Mouse (Mus musculus) brain, embryonic 14.5 days (tissue): ENCODE measurements at regions not wholly inside any gene's neighbourhood (a gene's known extent, or its start where the extent isn't known, plus 50 kb on each side); places are given as distances from the start of the nearest gene placed in this dataset.
A peak's percentile ranks its signal among the peaks of the same experiment; 100 is the strongest.

Experiments
- DNase-seq: peaks from one replicate; pipeline ENCODE4 v3.0.0-alpha.2; 2011; ENCODE audit warnings: low read depth
- CTCF ChIP-seq: fragments of 200-500 bp; IDR thresholded peaks from 2 replicates; pipeline ENCODE4 v1.5.1; 2012; ENCODE audit warnings: inconsistent platforms, mild to moderate bottlenecking, moderate library complexity, borderline replicate concordance; ENCODE audit not compliant: insufficient read depth, insufficient read length; ENCODE audit errors: extremely low read depth
- POLR2A ChIP-seq: fragments of 200-500 bp; IDR thresholded peaks from 2 replicates; pipeline ENCODE4 v1.6.1; 2012; ENCODE audit warnings: mild to moderate bottlenecking, inconsistent platforms, borderline replicate concordance; ENCODE audit not compliant: poor library complexity, insufficient read depth, insufficient read length, severe bottlenecking; ENCODE audit errors: extremely low read depth

DNA sequence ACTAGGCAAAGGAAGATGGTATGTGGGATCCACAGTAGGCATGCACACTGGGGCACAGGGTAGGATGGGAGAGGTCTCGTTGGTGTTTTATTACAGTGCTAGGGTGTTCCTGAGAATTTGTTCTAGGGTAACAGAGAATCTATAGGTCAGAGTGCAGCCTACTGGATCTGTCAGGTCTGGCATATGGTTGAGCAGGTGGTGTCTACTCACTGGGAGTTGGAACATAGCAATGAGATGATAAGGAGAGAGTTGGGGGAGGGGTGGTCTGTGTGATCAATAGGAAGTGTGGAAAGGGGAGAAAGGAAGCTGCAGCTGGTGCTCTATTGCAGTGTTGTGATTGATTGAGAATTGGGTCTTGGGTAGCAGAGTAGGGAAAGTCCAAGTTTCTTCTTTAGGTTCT is 681.5 kb downstream of the Ankrd7 start:
- peak; percentile 10 for DNase-seq
- TF ChIP-seq POLR2A (no peak), CTCF (no peak)

DNA sequence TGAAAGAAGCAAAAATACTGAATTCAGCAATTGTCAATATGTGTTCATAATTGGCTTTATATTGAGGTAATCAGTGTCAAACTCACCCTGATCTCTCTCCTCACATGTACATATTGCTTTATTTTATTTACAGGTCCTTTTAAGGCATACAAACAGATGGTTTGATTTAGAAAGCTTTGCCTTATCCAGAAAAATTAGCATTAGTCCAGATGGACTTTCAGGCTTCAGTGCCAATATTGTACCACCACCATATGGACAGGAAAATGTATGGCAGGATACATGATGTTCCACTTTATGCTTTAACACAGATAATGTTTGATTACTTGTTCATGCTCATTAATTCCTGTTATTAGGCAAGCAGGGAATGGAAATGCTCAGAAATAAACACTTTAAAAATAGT is 685.8 kb downstream of the Ankrd7 start:
- TF ChIP-seq CTCF (no peak), POLR2A (no peak)
- DNase-seq = peak; percentile 84

DNA sequence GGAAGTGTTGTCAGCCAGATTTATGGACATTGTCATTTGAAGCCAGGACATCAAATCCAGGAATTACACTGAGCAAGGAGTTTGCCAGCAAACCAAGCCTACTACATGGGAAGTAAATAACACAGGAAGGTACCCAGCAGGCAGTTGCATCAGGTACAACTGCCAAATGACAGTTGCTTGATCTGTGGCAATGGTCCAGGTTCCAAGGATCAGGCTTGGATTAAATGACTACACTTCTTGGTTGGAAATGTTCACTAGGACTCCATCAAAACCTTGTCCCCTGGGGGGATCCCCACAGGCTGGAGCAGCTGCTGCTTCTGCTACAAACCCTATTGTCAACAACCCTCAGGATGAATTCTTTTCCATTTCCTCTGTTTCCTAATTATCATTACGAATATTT is 713.3 kb downstream of the Ankrd7 start:
- no peak for TF ChIP-seq POLR2A
- peak; percentile 27 for DNase-seq

DNA sequence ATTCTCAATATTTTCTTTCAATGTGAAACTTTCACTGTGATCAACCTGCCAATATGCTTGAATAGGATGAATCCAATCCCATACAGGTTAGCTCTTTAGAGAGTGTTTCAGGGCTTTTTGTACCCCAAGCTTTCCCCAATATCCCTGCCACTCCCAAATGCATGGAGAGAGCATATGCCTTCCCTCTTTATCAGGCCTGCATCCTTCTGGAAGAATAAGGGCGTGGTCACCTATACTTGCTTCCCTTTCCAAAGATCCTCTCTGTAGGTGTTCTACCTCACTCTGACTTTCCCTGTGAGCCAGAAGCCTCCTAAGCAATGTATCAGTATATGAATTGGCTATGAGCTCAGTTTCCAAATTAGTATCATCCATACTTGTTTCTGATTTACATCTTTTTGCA is 713.8 kb downstream of the Ankrd7 start:
- DNase-seq = no peak
- TF ChIP-seq CTCF (no peak), POLR2A (no peak)
